Mouse (Mus musculus): ENCODE measurements at regions not wholly inside any gene's neighbourhood (a gene's known extent, or its start where the extent isn't known, plus 50 kb on each side); places are given as distances from the start of the nearest gene placed in this dataset.

GRCm38 (mm10) chr7:70135416-70135815, 231.1 kb downstream of the Nr2f2 start:
- Histone ChIP-seq H3K27ac (ENCODE audit: insufficient read depth, low read depth) (no peak overlapping the region), H3K4me1 (ENCODE audit: control insufficient read depth in 1 of 2, insufficient read depth in 2 of 2) (no peaks in the 10 kb centered on the region), H3K27me3 (replicated peaks) (no peaks in the 10 kb centered on the region), H3K9me3 (replicated peaks; ENCODE audit: low read length) (peaks cover 65% of the 10 kb centered on the region), H3K79me2 (replicated peaks; ENCODE audit: control insufficient read depth, extremely low read depth, insufficient read depth, poor library complexity, severe bottlenecking) (no peaks in the 10 kb centered on the region), H3K36me3 (replicated peaks in 1 of 2; ENCODE audit: control insufficient read depth in 1 of 2, insufficient read depth in 1 of 2, low read length in 1 of 2) (no peaks in the 10 kb centered on the region), H3K4me2 (ENCODE audit: insufficient read depth, low read depth, poor library complexity, severe bottlenecking) (no peak overlapping the region), H3K4me3 (replicated peaks in 1 of 3; ENCODE audit: low read depth in 2 of 3, low read length in 2 of 3, poor library complexity in 1 of 3) (no peak overlapping the region), H3K9ac (ENCODE audit: insufficient read depth, low read depth) (no peak overlapping the region)
- TF ChIP-seq TCF12 (IDR thresholded peaks at IDR 0.05; ENCODE audit: low read depth, low read length) (no peak), TBP (conservative IDR thresholded peaks at IDR 0.05; ENCODE audit: low read depth, low read length) (no peak), SIN3A (IDR thresholded peaks at IDR 0.05; ENCODE audit: low read length) (no peak), USF2 (conservative IDR thresholded peaks at IDR 0.05; ENCODE audit: low read depth, low read length) (no peak), ELF1 (IDR thresholded peaks at IDR 0.05; ENCODE audit: low read depth, low read length) (no peak), IRF4 (IDR thresholded peaks at IDR 0.05; ENCODE audit: low read depth, low read length) (no peak), ZNF384 (IDR thresholded peaks at IDR 0.05; ENCODE audit: low read depth, low read length) (no peak), BHLHE40 (IDR thresholded peaks at IDR 0.05; ENCODE audit: low read depth, low read length) (no peak), UBTF (IDR thresholded peaks at IDR 0.05; ENCODE audit: low read depth, low read length) (no peak), RCOR1 (conservative IDR thresholded peaks at IDR 0.05; ENCODE audit: low read depth, low read length) (no peak), MAZ (IDR thresholded peaks at IDR 0.05; ENCODE audit: low read depth, low read length) (no peak), POLR2A (IDR thresholded peaks at IDR 0.05; ENCODE audit: low read depth, low read length) (no peak), MAFK (IDR thresholded peaks at IDR 0.05; ENCODE audit: insufficient replicate concordance, low read length) (no peak), PAX5 (IDR thresholded peaks at IDR 0.05; ENCODE audit: low read length) (no peak), SMC3 (IDR thresholded peaks at IDR 0.05; ENCODE audit: low read depth, low read length) (no peak)
- in situ Hi-C loops (cut with MboI; ENCODE audit: low pct_ligation_motif_present, low pct_unique_long_range_greater_than_20kb, low sequenced_read_pairs) (no loop called here), dilution Hi-C loops (cut with MboI; ENCODE audit: extremely low pct_ligation_motif_present, extremely low pct_unique_long_range_greater_than_20kb, low sequenced_read_pairs) (no loop called here)
- no peak for DNase-seq (ENCODE audit: extremely low read depth)

GRCm38 (mm10) chr7:70129963-70130362, 236.6 kb downstream of the Nr2f2 start:
- no peaks in the 10 kb centered on the region for H3K79me2 ChIP-seq (replicated peaks; ENCODE audit: control insufficient read depth, extremely low read depth, insufficient read depth, poor library complexity, severe bottlenecking)
- dilution Hi-C loops (cut with MboI; ENCODE audit: extremely low pct_ligation_motif_present, extremely low pct_unique_long_range_greater_than_20kb, low sequenced_read_pairs) = no loop called here
- H3K9ac ChIP-seq (ENCODE audit: insufficient read depth, low read depth) = no peak overlapping the region
- H3K9me3 ChIP-seq (replicated peaks; ENCODE audit: low read length) = peaks cover 57% of the 10 kb centered on the region
- no peaks in the 10 kb centered on the region for H3K4me1 ChIP-seq (ENCODE audit: control insufficient read depth in 1 of 2, insufficient read depth in 2 of 2)
- TF ChIP-seq BHLHE40 (IDR thresholded peaks at IDR 0.05; ENCODE audit: low read depth, low read length) = no peak
- TF ChIP-seq MXI1 (IDR thresholded peaks at IDR 0.05; ENCODE audit: low read depth, low read length) = no peak
- H3K4me3 ChIP-seq (replicated peaks in 1 of 3; ENCODE audit: low read depth in 2 of 3, low read length in 2 of 3, poor library complexity in 1 of 3) = no peak overlapping the region
- no peak overlapping the region for H3K4me2 ChIP-seq (ENCODE audit: insufficient read depth, low read depth, poor library complexity, severe bottlenecking)
- H3K36me3 ChIP-seq (replicated peaks in 1 of 2; ENCODE audit: control insufficient read depth in 1 of 2, insufficient read depth in 1 of 2, low read length in 1 of 2) = no peaks in the 10 kb centered on the region
- no peaks in the 10 kb centered on the region for H3K27me3 ChIP-seq (replicated peaks)
- in situ Hi-C loops (cut with MboI; ENCODE audit: low pct_ligation_motif_present, low pct_unique_long_range_greater_than_20kb, low sequenced_read_pairs) = no loop called here
- no peak for DNase-seq (ENCODE audit: extremely low read depth)
- H3K27ac ChIP-seq (ENCODE audit: insufficient read depth, low read depth) = no peak overlapping the region

- Histone ChIP-seq H3K27ac (ENCODE audit: insufficient read depth, low read depth) (no peak overlapping the region), H3K36me3 (replicated peaks in 1 of 2; ENCODE audit: control insufficient read depth in 1 of 2, insufficient read depth in 1 of 2, low read length in 1 of 2) (no peaks in the 10 kb centered on the region), H3K9ac (ENCODE audit: insufficient read depth, low read depth) (no peak overlapping the region), H3K9me3 (replicated peaks; ENCODE audit: low read length) (peaks cover 58% of the 10 kb centered on the region), H3K4me3 (replicated peaks in 1 of 3; ENCODE audit: low read depth in 2 of 3, low read length in 2 of 3, poor library complexity in 1 of 3) (no peak overlapping the region), H3K4me2 (ENCODE audit: insufficient read depth, low read depth, poor library complexity, severe bottlenecking) (no peak overlapping the region), H3K79me2 (replicated peaks; ENCODE audit: control insufficient read depth, extremely low read depth, insufficient read depth, poor library complexity, severe bottlenecking) (no peaks in the 10 kb centered on the region), H3K4me1 (ENCODE audit: control insufficient read depth in 1 of 2, insufficient read depth in 2 of 2) (no peaks in the 10 kb centered on the region), H3K27me3 (replicated peaks) (no peaks in the 10 kb centered on the region)
- in situ Hi-C loops (cut with MboI; ENCODE audit: low pct_ligation_motif_present, low pct_unique_long_range_greater_than_20kb, low sequenced_read_pairs) (no loop called here), dilution Hi-C loops (cut with MboI; ENCODE audit: extremely low pct_ligation_motif_present, extremely low pct_unique_long_range_greater_than_20kb, low sequenced_read_pairs) (no loop called here)
- TF ChIP-seq MAZ (IDR thresholded peaks at IDR 0.05; ENCODE audit: low read depth, low read length) = no peak
- no peak for TF ChIP-seq GABPA (IDR thresholded peaks at IDR 0.05; ENCODE audit: insufficient replicate concordance, low read depth, low read length)
- no peak for TF ChIP-seq SIN3A (IDR thresholded peaks at IDR 0.05; ENCODE audit: low read length)
- no peak for TF ChIP-seq CHD1 (IDR thresholded peaks at IDR 0.05; ENCODE audit: low read depth, low read length)
- no peak for TF ChIP-seq USF1 (IDR thresholded peaks at IDR 0.05; ENCODE audit: low read depth, low read length)
- no peak for TF ChIP-seq NELFE (IDR thresholded peaks at IDR 0.05; ENCODE audit: low read depth, low read length)
- TF ChIP-seq USF2 (conservative IDR thresholded peaks at IDR 0.05; ENCODE audit: low read depth, low read length) = no peak
- TF ChIP-seq ZKSCAN1 (IDR thresholded peaks at IDR 0.05; ENCODE audit: borderline replicate concordance, low read depth, low read length) = no peak
- no peak for TF ChIP-seq MEF2A (IDR thresholded peaks at IDR 0.05; ENCODE audit: borderline replicate concordance, low read depth, low read length)
- no peak for TF ChIP-seq MAFK (IDR thresholded peaks at IDR 0.05; ENCODE audit: insufficient replicate concordance, low read length)
- no peak for TF ChIP-seq TCF12 (IDR thresholded peaks at IDR 0.05; ENCODE audit: low read depth, low read length)
- TF ChIP-seq ETS1 (conservative IDR thresholded peaks at IDR 0.05; ENCODE audit: low read depth, low read length) = no peak
- TF ChIP-seq CHD2 (IDR thresholded peaks at IDR 0.05; ENCODE audit: low read length) = no peak
- TF ChIP-seq HCFC1 (IDR thresholded peaks at IDR 0.05; ENCODE audit: low read depth, low read length) = no peak
- TF ChIP-seq BHLHE40 (IDR thresholded peaks at IDR 0.05; ENCODE audit: low read depth, low read length) = no peak
- no peak for DNase-seq (ENCODE audit: extremely low read depth)
Measured at GRCm38 (mm10) chr7:70122818-70123217, 243.7 kb downstream of the Nr2f2 start.

Measured in CH12.LX (cell line).